21 mouse cellular contexts compared by ENCODE assay signal in the genomic region with DNA sequence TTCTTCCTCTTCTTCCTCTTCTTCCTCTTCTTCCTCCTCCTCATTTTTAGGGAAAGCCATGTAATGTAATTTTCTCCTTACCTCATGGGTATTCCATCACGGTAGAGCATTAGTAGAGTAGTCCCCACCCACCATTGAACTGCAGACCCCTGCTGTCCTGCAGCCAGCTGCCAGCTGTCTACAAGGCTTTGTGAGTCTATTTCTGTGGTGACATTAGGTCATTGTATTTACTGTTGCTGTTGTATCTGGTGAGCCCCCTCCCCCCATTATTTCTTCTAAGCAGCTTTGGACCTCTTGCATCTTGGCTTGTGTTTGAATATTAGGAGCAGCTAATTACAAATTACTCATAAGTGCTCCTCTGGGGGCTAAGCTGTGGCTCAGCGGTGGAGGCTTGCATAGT.
DNase-seq lines count a peak whose midpoint lies in the region; ATAC-seq and TF ChIP-seq lines count a peak whose summit lies in the region.
"Had no signal": no experiment of that assay in that cellular context is flagged by ENCODE, and none has a peak within 500 bp of the region (broad histone marks: within the 10 kb centered on the region; RNA-seq: fewer than 3 reads in every experiment).

No protein-coding gene starts in this region.

- no peak for TF ChIP-seq EP300 in lung, postnatal 0 days (IDR thresholded peaks at IDR 0.05)

- ATAC-seq in lung, embryonic 16.5 days (ENCODE audit: low read depth): peak; percentile 49; the same call in 1 of the 2 replicates
- ATAC-seq in lung, postnatal 0 days: no peak
- ATAC-seq: CD4-positive, CD25-positive, alpha-beta regulatory T cell, adult 4 months; forebrain, embryonic 13.5 days; forebrain, postnatal 0 days; hindbrain, postnatal 0 days; Patski had no signal

- no peak overlapping the region for H3K4me2 ChIP-seq in lung, embryonic 16.5 days (ENCODE audit: low read depth, low read length)
- H3K4me2 ChIP-seq in lung, postnatal 0 days (replicated peaks; ENCODE audit: low read depth, low read length): no peak overlapping the region
- H3K4me2 ChIP-seq: forebrain, embryonic 13.5 days; heart, embryonic 12.5 days; hindbrain, embryonic 12.5 days had no signal

- no peak for TF ChIP-seq CTCF in lung, postnatal 0 days (IDR thresholded peaks at IDR 0.05)

- peak; percentile 44 for DNase-seq in heart, adult 11 months
- DNase-seq in heart, postnatal 10 days: no peak
- DNase-seq in lung, postnatal 0 days (ENCODE audit: low spot score): no peak
- peak; percentile 38 for DNase-seq in retina, embryonic 14.5 days (ENCODE audit: low spot score)
- DNase-seq in layer of hippocampus, adult 9-10 months (ENCODE audit: low spot score): no peak
- no peak for DNase-seq in layer of hippocampus, adult 8-10 months (ENCODE audit: low spot score in 2 of 2)
- DNase-seq: adrenal gland, adult 8-10 months; B cell, adult 2 months; cerebellum, adult 18-20 months; cerebellum, postnatal 10 days; forebrain, postnatal 0 days; gastrocnemius, postnatal 14 days; heart, postnatal 36 days had no signal

- H3K9ac ChIP-seq in lung, embryonic 16.5 days (ENCODE audit: low read length): no peak overlapping the region
- no peak overlapping the region for H3K9ac ChIP-seq in lung, postnatal 0 days (replicated peaks; ENCODE audit: low read depth)
- H3K9ac ChIP-seq: forebrain, embryonic 13.5 days; forebrain, postnatal 0 days; heart, embryonic 12.5 days; hindbrain, embryonic 12.5 days had no signal

- intact Hi-C loops in heart, postnatal 10 days (cut with DNase I): no loop called here

- 40% methylated on average over 2 of the region's 2 CpGs for WGBS in lung, embryonic 16.5 days
- WGBS in lung, postnatal 0 days: 55% methylated on average over 2 of the region's 2 CpGs

- H3K27me3 ChIP-seq in lung, embryonic 16.5 days (ENCODE audit: control insufficient read depth, insufficient read depth, low read depth, low read length): no peaks in the 10 kb centered on the region
- no peaks in the 10 kb centered on the region for H3K27me3 ChIP-seq in lung, postnatal 0 days (replicated peaks; ENCODE audit: insufficient read depth, low read length)
- H3K27me3 ChIP-seq: heart, embryonic 12.5 days had no signal

- no peaks in the 10 kb centered on the region for H3K4me1 ChIP-seq in lung, embryonic 16.5 days (replicated peaks; ENCODE audit: control insufficient read depth, insufficient read depth, low read length)
- no peaks in the 10 kb centered on the region for H3K4me1 ChIP-seq in lung, postnatal 0 days (ENCODE audit: insufficient read depth, low read depth, low read length)
- H3K4me1 ChIP-seq: heart, embryonic 12.5 days had no signal

- H3K4me3 ChIP-seq in lung, embryonic 16.5 days (ENCODE audit: low read length): no peak overlapping the region
- H3K4me3 ChIP-seq in lung, postnatal 0 days (ENCODE audit: low read depth, low read length): no peak overlapping the region
- H3K4me3 ChIP-seq: embryonic facial prominence, embryonic 10.5 days; forebrain, embryonic 13.5 days; heart, embryonic 12.5 days; hindbrain, embryonic 12.5 days had no signal

- no peaks in the 10 kb centered on the region for H3K9me3 ChIP-seq in lung, embryonic 16.5 days (ENCODE audit: control insufficient read depth, low read length)
- no peaks in the 10 kb centered on the region for H3K9me3 ChIP-seq in lung, postnatal 0 days (ENCODE audit: low read length)
- H3K9me3 ChIP-seq: embryonic facial prominence, embryonic 10.5 days; heart, embryonic 12.5 days; hindbrain, embryonic 12.5 days had no signal

- no peaks in the 10 kb centered on the region for H3K36me3 ChIP-seq in lung, embryonic 16.5 days (ENCODE audit: control insufficient read depth, insufficient read depth, low read length)
- no peaks in the 10 kb centered on the region for H3K36me3 ChIP-seq in lung, postnatal 0 days (ENCODE audit: insufficient read depth, low read length)
- H3K36me3 ChIP-seq: embryonic facial prominence, embryonic 10.5 days; heart, embryonic 12.5 days; hindbrain, embryonic 12.5 days had no signal

- H3K27ac ChIP-seq in lung, embryonic 16.5 days (ENCODE audit: low read length): no peak overlapping the region
- H3K27ac ChIP-seq in lung, postnatal 0 days (ENCODE audit: low read length): no peak overlapping the region
- H3K27ac ChIP-seq: embryonic facial prominence, embryonic 10.5 days; forebrain, embryonic 13.5 days; hindbrain, embryonic 12.5 days; hindbrain, postnatal 0 days had no signal

Comparison
In these comparisons a context has a peak if more than half of its experiments do, and no peak if none do; other contexts are left out.
1. DNase-seq: peak in heart, adult 11 months (single experiment) and retina, embryonic 14.5 days (single experiment); none in heart, postnatal 10 days (0 of 2), lung, postnatal 0 days (single experiment), layer of hippocampus, adult 9-10 months (single experiment) and layer of hippocampus, adult 8-10 months (0 of 2).